Mouse (Mus musculus): ENCODE measurements around the gene Lsp1.

Gene Lsp1

DNA sequence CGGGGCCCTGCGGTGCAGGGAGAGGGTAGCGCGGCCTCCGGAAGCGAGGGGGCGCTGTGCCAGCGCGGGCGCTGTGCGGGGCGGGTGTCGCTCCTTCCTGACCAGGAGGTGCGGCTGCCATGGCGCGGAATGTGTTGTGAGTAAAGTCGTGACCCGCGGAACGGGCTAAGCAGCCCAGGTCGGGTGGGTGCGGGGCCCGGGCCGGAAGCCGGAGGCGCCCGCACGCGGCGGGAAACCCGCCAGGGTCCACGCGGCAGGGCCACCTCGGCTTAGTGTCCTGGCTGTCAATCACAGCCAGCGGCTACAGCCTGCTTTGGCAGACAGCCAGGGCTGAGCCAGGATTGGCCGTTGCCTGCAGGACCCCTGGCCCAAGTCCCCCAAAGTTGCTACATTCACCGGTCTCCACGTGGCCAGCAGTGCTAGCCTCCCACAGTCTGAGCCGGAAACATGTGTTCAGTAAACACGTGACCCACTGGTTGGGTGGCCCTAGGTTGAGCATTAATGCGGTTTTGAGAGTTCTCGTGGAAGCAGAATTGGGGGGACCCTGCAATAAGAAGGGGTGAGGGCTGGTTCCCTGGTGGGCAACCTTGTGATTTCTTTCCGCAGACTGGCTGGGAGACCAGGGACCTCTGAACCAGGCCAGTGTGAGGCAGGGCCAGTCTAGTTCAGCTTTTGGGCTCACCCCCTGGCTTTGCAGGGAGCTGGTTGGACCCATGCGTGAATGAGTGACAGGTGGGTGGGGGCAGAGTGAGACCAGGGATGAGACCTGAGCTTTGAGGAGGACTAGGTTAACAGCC is 72.6 kb downstream of the Lsp1 start:
- peaks cover 17% of the 10 kb centered on the region for H3K36me3 ChIP-seq (ENCODE audit: insufficient read depth, low read length)

DNA sequence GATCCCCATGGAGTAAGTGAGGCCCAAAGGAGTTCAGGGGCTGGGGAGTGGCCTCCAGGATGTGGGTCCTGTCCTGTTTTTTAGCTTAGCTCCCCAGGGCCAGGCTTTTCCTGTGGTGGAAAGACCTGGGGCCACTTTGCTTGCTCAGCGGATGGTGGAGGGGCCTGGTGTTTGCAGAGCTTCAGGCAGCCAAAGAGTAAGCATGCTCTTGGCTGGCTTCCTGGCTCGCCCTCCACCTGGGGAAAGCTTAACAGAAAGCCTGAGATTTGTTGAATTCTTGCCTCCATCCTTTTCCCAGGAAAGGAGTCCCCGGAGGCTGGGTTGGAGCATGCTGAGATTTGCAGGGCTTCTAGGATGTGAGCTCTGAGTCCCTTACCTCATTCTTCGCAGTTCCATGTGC is 74.5 kb downstream of the Lsp1 start:
- Histone ChIP-seq H3K4me1 (replicated peaks; ENCODE audit: low read depth, low read length) (peaks cover 58% of the 10 kb centered on the region), H3K36me3 (ENCODE audit: insufficient read depth, low read length) (peaks cover 35% of the 10 kb centered on the region), H3K27me3 (ENCODE audit: insufficient read depth, low read length) (peaks cover 23% of the 10 kb centered on the region), H3K4me3 (replicated peaks; ENCODE audit: low read length) (no peak overlapping the region), H3K9me3 (ENCODE audit: low read length) (no peaks in the 10 kb centered on the region)
- TF ChIP-seq CTCF (conservative IDR thresholded peaks at IDR 0.05; ENCODE audit: low read length) (no peak), POU5F1 (IDR thresholded peaks at IDR 0.05; ENCODE audit: borderline replicate concordance, low read length) (no peak), NANOG (IDR thresholded peaks at IDR 0.05; ENCODE audit: borderline replicate concordance, low read length) (no peak)

More for the DNA sequence above, 72.6 kb downstream of the Lsp1 start:
- peaks cover 50% of the 10 kb centered on the region for H3K4me1 ChIP-seq (replicated peaks; ENCODE audit: low read depth, low read length)
- H3K27me3 ChIP-seq (ENCODE audit: insufficient read depth, low read length): peaks cover 36% of the 10 kb centered on the region
- H3K9me3 ChIP-seq (ENCODE audit: low read length): no peaks in the 10 kb centered on the region
- H3K4me3 ChIP-seq (replicated peaks; ENCODE audit: low read length): peak overlapping the region; percentile 88
- TF ChIP-seq NANOG (IDR thresholded peaks at IDR 0.05; ENCODE audit: borderline replicate concordance, low read length): no peak
- no peak for TF ChIP-seq CTCF (conservative IDR thresholded peaks at IDR 0.05; ENCODE audit: low read length)
- no peak for TF ChIP-seq POU5F1 (IDR thresholded peaks at IDR 0.05; ENCODE audit: borderline replicate concordance, low read length)

DNA sequence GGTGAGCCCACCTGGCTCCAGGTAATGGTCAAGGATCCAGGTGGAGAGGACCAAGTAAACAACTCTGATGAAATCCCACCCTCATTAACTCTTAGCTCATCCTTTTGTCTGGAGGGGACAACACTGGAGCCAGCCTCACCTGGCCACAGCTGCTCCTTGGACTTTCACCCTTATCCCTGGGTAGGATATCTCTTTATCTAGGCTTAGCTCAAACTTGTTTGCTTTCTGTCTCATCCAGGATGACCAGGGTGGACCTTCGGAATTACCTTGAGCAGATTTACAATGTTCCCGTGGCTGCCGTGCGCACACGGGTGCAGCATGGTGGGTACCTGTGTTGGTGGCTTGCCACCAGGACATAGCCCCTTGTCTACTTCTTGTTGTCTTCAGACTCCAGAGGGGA is 75.2 kb downstream of the Lsp1 start:
- TF ChIP-seq POU5F1 (IDR thresholded peaks at IDR 0.05; ENCODE audit: borderline replicate concordance, low read length) (no peak), CTCF (conservative IDR thresholded peaks at IDR 0.05; ENCODE audit: low read length) (no peak), NANOG (IDR thresholded peaks at IDR 0.05; ENCODE audit: borderline replicate concordance, low read length) (no peak)
- Histone ChIP-seq H3K4me3 (replicated peaks; ENCODE audit: low read length) (no peak overlapping the region), H3K36me3 (ENCODE audit: insufficient read depth, low read length) (peaks cover 43% of the 10 kb centered on the region), H3K4me1 (replicated peaks; ENCODE audit: low read depth, low read length) (peaks cover 58% of the 10 kb centered on the region), H3K9me3 (ENCODE audit: low read length) (no peaks in the 10 kb centered on the region), H3K27me3 (ENCODE audit: insufficient read depth, low read length) (peaks cover 19% of the 10 kb centered on the region)

DNA sequence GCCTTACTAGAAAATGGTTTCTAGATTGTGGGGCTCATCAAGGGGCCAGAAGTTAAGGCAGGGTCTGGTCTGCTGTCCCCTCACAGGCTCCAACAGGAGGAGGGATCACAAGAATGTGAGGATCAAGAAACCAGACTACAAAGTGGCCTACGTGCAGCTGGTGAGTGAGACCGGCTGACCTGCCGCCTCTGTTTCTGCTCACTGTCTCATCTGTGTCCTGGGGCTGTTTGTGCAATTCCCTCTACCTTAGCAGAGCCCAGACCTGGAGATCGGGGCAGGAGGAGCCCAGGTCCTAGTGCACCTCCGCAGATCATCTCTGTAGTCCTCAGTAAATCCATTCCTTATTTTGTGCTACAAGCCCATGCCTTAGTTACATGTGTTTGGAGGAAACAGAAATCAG is 76.6 kb downstream of the Lsp1 start:
- Histone ChIP-seq H3K4me3 (replicated peaks; ENCODE audit: low read length) (no peak overlapping the region), H3K27me3 (ENCODE audit: insufficient read depth, low read length) (peaks cover 5% of the 10 kb centered on the region), H3K36me3 (ENCODE audit: insufficient read depth, low read length) (peaks cover 51% of the 10 kb centered on the region), H3K9me3 (ENCODE audit: low read length) (no peaks in the 10 kb centered on the region), H3K4me1 (replicated peaks; ENCODE audit: low read depth, low read length) (peaks cover 55% of the 10 kb centered on the region)
- TF ChIP-seq POU5F1 (IDR thresholded peaks at IDR 0.05; ENCODE audit: borderline replicate concordance, low read length): no peak
- no peak for TF ChIP-seq CTCF (conservative IDR thresholded peaks at IDR 0.05; ENCODE audit: low read length)
- no peak for TF ChIP-seq NANOG (IDR thresholded peaks at IDR 0.05; ENCODE audit: borderline replicate concordance, low read length)

DNA sequence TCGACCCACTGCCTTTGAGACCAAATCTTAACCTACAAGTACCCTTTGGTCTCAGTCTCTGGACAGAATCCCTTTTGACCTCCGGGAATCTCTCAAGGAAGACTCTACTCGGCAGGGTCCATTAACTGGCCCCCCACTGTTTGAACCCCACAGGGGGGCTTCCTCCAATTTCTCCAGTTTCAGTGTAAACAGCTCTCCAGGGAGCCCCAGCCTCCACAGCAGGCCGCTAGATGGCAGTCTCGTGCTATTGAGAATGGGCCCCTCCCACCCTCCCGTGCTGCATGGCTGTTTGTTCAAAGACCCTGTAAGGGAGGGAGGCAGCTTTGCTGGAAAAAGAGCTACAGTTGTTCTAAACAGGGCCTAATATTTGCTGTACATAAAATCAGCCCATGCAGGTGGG is 77.3 kb downstream of the Lsp1 start:
- no peaks in the 10 kb centered on the region for H3K9me3 ChIP-seq (ENCODE audit: low read length)
- peaks cover 51% of the 10 kb centered on the region for H3K36me3 ChIP-seq (ENCODE audit: insufficient read depth, low read length)
- H3K27me3 ChIP-seq (ENCODE audit: insufficient read depth, low read length): no peaks in the 10 kb centered on the region
- TF ChIP-seq POU5F1 (IDR thresholded peaks at IDR 0.05; ENCODE audit: borderline replicate concordance, low read length) (no peak), NANOG (IDR thresholded peaks at IDR 0.05; ENCODE audit: borderline replicate concordance, low read length) (no peak), CTCF (conservative IDR thresholded peaks at IDR 0.05; ENCODE audit: low read length) (peak; percentile 36)
- H3K4me3 ChIP-seq (replicated peaks; ENCODE audit: low read length): no peak overlapping the region
- peaks cover 55% of the 10 kb centered on the region for H3K4me1 ChIP-seq (replicated peaks; ENCODE audit: low read depth, low read length)

DNA sequence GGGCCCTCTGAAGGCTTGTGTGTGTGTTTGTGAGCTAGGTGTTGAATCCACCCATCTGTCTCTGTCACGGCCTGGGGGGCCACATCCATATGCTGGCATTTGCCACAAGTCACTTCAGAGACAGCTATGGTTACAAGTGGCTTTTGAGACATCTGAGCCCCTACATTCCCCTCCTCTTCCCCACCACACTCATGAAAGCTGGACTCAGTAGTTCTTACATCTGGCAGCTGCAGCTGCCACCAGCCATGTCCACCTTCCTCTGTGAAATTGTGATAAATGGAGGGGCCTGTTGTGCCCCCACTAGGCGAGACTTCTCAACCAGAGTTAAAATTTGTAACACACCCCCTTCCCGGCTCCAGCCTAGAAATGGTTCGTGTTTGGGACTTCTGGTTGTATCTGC is 77.7 kb downstream of the Lsp1 start:
- peaks cover 58% of the 10 kb centered on the region for H3K4me1 ChIP-seq (replicated peaks; ENCODE audit: low read depth, low read length)
- H3K4me3 ChIP-seq (replicated peaks; ENCODE audit: low read length): no peak overlapping the region
- no peaks in the 10 kb centered on the region for H3K9me3 ChIP-seq (ENCODE audit: low read length)
- peaks cover 51% of the 10 kb centered on the region for H3K36me3 ChIP-seq (ENCODE audit: insufficient read depth, low read length)
- H3K27me3 ChIP-seq (ENCODE audit: insufficient read depth, low read length): no peaks in the 10 kb centered on the region
- TF ChIP-seq POU5F1 (IDR thresholded peaks at IDR 0.05; ENCODE audit: borderline replicate concordance, low read length): no peak
- no peak for TF ChIP-seq CTCF (conservative IDR thresholded peaks at IDR 0.05; ENCODE audit: low read length)
- no peak for TF ChIP-seq NANOG (IDR thresholded peaks at IDR 0.05; ENCODE audit: borderline replicate concordance, low read length)

DNA sequence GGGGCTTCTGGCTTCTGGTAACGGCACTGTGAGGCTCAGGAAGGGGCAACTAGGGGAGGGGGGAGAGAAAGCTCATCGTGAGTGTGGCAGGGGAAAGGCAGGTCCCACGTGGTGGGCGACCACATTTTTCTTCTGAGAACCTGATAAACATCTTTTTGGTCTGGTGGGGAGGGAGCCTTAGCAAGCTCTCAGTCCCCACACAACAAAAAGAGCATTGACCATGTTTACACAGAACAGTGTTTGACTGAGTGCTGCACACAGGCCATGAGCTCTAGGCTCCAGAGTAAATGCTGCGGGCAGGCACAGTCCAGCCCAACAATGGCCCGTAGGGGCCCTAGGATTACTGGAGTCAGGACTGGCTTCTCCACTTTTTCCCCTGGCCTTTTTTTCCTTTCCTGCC is 78.2 kb downstream of the Lsp1 start:
- H3K27me3 ChIP-seq (ENCODE audit: insufficient read depth, low read length): no peaks in the 10 kb centered on the region
- no peaks in the 10 kb centered on the region for H3K9me3 ChIP-seq (ENCODE audit: low read length)
- TF ChIP-seq CTCF (conservative IDR thresholded peaks at IDR 0.05; ENCODE audit: low read length) (no peak), NANOG (IDR thresholded peaks at IDR 0.05; ENCODE audit: borderline replicate concordance, low read length) (no peak), POU5F1 (IDR thresholded peaks at IDR 0.05; ENCODE audit: borderline replicate concordance, low read length) (no peak)
- peaks cover 51% of the 10 kb centered on the region for H3K36me3 ChIP-seq (ENCODE audit: insufficient read depth, low read length)
- peaks cover 54% of the 10 kb centered on the region for H3K4me1 ChIP-seq (replicated peaks; ENCODE audit: low read depth, low read length)
- H3K4me3 ChIP-seq (replicated peaks; ENCODE audit: low read length): no peak overlapping the region

DNA sequence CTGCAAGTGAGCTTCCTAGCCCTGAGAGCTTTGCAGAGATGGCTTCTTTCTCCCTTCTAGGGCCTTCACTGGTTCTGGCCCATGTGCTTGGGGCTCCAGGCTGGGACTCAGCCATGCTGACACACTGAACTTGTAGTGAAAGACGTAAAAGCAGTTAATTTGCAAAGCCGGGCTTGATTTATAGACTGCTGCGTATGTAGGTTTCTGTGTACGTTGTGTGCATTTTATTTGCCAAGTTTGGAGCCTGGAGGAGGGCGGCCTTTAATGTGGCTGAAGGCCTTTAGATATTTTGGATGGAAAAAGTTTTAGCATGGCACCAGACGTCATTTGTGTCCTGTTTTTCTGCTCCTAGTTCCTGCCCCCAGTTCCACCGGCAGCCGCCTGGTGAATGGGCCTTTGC is 79.2 kb downstream of the Lsp1 start:
- Histone ChIP-seq H3K36me3 (ENCODE audit: insufficient read depth, low read length) (peaks cover 51% of the 10 kb centered on the region), H3K27me3 (ENCODE audit: insufficient read depth, low read length) (no peaks in the 10 kb centered on the region), H3K9me3 (ENCODE audit: low read length) (no peaks in the 10 kb centered on the region), H3K4me3 (replicated peaks; ENCODE audit: low read length) (no peak overlapping the region), H3K4me1 (replicated peaks; ENCODE audit: low read depth, low read length) (peaks cover 43% of the 10 kb centered on the region)
- TF ChIP-seq CTCF (conservative IDR thresholded peaks at IDR 0.05; ENCODE audit: low read length): no peak

Data from E14TG2a.4 (cell line).